Mouse (Mus musculus) embryonic fibroblast, embryonic 13.5 days (primary cell): ENCODE results near the gene Carns1. TPM values are rescaled to one million over a fixed set of nuclear protein-coding genes. Genes with fewer than 3 reads are reported as not detected.
A peak's percentile ranks its signal among the peaks of the same experiment; 100 is the strongest.

ENCODE experiments used
- H3K27ac ChIP-seq: 2 replicates; pipeline ENCODE4 v1.5.1; 2012; ENCODE audit warnings: low read length, control low read depth, inconsistent platforms; ENCODE audit not compliant: insufficient read depth
- H3K4me1 ChIP-seq: 2 replicates; pipeline ENCODE4 v1.6.1; 2011; ENCODE audit warnings: low read length; ENCODE audit not compliant: control insufficient read depth, insufficient read depth
- H3K4me3 ChIP-seq: 2 replicates; pipeline ENCODE4 v1.5.1; 2011; ENCODE audit warnings: mild to moderate bottlenecking, control low read depth, low read length; ENCODE audit not compliant: insufficient read depth
- CTCF ChIP-seq: IDR thresholded peaks from 2 replicates; pipeline ENCODE4 v1.5.1; 2011; ENCODE audit warnings: mild to moderate bottlenecking, control low read depth, low read length, moderate library complexity, borderline replicate concordance; ENCODE audit not compliant: insufficient read depth
- POLR2A ChIP-seq: IDR thresholded peaks from 2 replicates; pipeline ENCODE4 v1.6.1; 2011; ENCODE audit warnings: low read depth, mild to moderate bottlenecking, control low read depth, low read length, moderate library complexity
- polyA plus RNA-seq: library from polyadenylated mRNA; stranded (reverse); fragments of >200 nt; gene quantifications from 2 replicates; pipeline ENCODE4 v1.2.4, GENCODE M21; 2011; ENCODE audit warnings: low read depth; ENCODE audit not compliant: missing spikeins, insufficient read length

The Carns1 gene
- polyA plus RNA-seq, 1 experiment = 4.4 TPM

GRCm38 (mm10) chr19:4151898-4152297, 23.4 kb downstream of the Carns1 start:
- H3K4me3 ChIP-seq = no peak overlapping the region
- H3K27ac ChIP-seq = no peak overlapping the region
- H3K4me1 ChIP-seq = no peaks in the 10 kb centered on the region
- no peak for TF ChIP-seq POLR2A

GRCm38 (mm10) chr19:4151488-4151860, 23.8 kb downstream of the Carns1 start:
- no peak for TF ChIP-seq CTCF
- no peak for TF ChIP-seq POLR2A
- no peak overlapping the region for H3K4me3 ChIP-seq
- no peaks in the 10 kb centered on the region for H3K4me1 ChIP-seq
- H3K27ac ChIP-seq = no peak overlapping the region

GRCm38 (mm10) chr19:4150567-4151487, 24.5 kb downstream of the Carns1 start:
- no peak for TF ChIP-seq CTCF
- no peak for TF ChIP-seq POLR2A
- Histone ChIP-seq H3K4me1 (no peaks in the 10 kb centered on the region), H3K27ac (no peak overlapping the region), H3K4me3 (no peak overlapping the region)

- no peak for TF ChIP-seq CTCF
- peak overlapping the region; percentile 88 for H3K4me3 ChIP-seq
Measured at GRCm38 (mm10) chr19:4149764-4150461, 25.4 kb downstream of the Carns1 start.

GRCm38 (mm10) chr19:4149283-4149682, 26.0 kb downstream of the Carns1 start:
- TF ChIP-seq CTCF = no peak
- no peak for TF ChIP-seq POLR2A
- Histone ChIP-seq H3K27ac (no peak overlapping the region), H3K4me1 (no peaks in the 10 kb centered on the region), H3K4me3 (peak overlapping the region; percentile 88)

More at GRCm38 (mm10) chr19:4149764-4150461, 25.4 kb downstream of the Carns1 start:
- H3K4me1 ChIP-seq = no peaks in the 10 kb centered on the region
- H3K27ac ChIP-seq = no peak overlapping the region

- Histone ChIP-seq H3K27ac (no peak overlapping the region), H3K4me3 (peak overlapping the region; percentile 88), H3K4me1 (no peaks in the 10 kb centered on the region)
- TF ChIP-seq POLR2A (no peak), CTCF (no peak)
Measured at GRCm38 (mm10) chr19:4148819-4149218, 26.5 kb downstream of the Carns1 start.

- Histone ChIP-seq H3K4me3 (peak within 1 kb of the TSS; percentile 88), H3K4me1 (no peaks in the 10 kb centered on the region), H3K27ac (no peak within 1 kb of the TSS)
- TF ChIP-seq CTCF (no peak), POLR2A (peak; percentile 81)
Measured at GRCm38 (mm10) chr19:4148491-4148806, 26.8 kb downstream of the Carns1 start, which contains the start of gene Coro1b. Gene Coro1b, plus strand, starts transcription at chr19:4148619.

GRCm38 (mm10) chr19:4147782-4148490, 27.3 kb downstream of the Carns1 start:
- H3K27ac ChIP-seq = no peak overlapping the region
- no peaks in the 10 kb centered on the region for H3K4me1 ChIP-seq
- TF ChIP-seq POLR2A (no peak), CTCF (no peak)
- peak overlapping the region; percentile 17; the same call in 1 of the 2 replicates for H3K4me3 ChIP-seq

- Histone ChIP-seq H3K4me3 (no peak overlapping the region), H3K27ac (no peak overlapping the region), H3K4me1 (no peaks in the 10 kb centered on the region)
- no peak for TF ChIP-seq CTCF
- TF ChIP-seq POLR2A = no peak
Measured at GRCm38 (mm10) chr19:4147022-4147405, 28.3 kb downstream of the Carns1 start.
